Mouse (Mus musculus) stomach, adult 2 months (tissue): ENCODE results near the gene Polm. TPM values are rescaled to one million over a fixed set of nuclear protein-coding genes. Genes with fewer than 3 reads are reported as not detected.

Experiments used
- polyA plus RNA-seq: library from polyadenylated mRNA; depleted of rRNA; stranded (reverse); fragments of >200 nt; gene quantifications from 2 replicates; pipeline ENCODE4 v1.2.3, GENCODE M21; 2012; rRNA removed

The Polm gene
- polyA plus RNA-seq, result 24.3 and 24.6 TPM in 2 replicates

GRCm38 (mm10) chr11:5837251-5838246 is at the start of gene Polm:
Gene Polm, minus strand, starts transcription at chr11:5838016.

GRCm38 (mm10) chr11:5877921-5878526 is 40.2 kb upstream of the Polm start, which contains the start of gene Pold2:
Gene Pold2, minus strand, starts transcription at chr11:5878292.

GRCm38 (mm10) chr11:5861678-5862393 is 24.0 kb upstream of the Polm start, which contains the start of gene Aebp1:
Gene Aebp1, plus strand, starts transcription at chr11:5861947.

GRCm38 (mm10) chr11:5803551-5803981 is 34.2 kb downstream of the Polm start, which contains the start of gene Pgam2:
Gene Pgam2, minus strand, starts transcription at chr11:5803733.

GRCm38 (mm10) chr11:5788056-5789014 is 49.5 kb downstream of the Polm start, which contains the start of gene Dbnl:
Gene Dbnl, plus strand, starts transcription at chr11:5788488.

Other genes starting within 250 kb of the Polm start
- gene Mrps24, start 122.3 kb downstream of the Polm start, polyA plus RNA-seq, result 283 and 587 TPM in 2 replicates
- gene Urgcp, start 75.6 kb downstream of the Polm start, polyA plus RNA-seq, result 8.8 and 9.2 TPM in 2 replicates
- 46.6 and 46.7 TPM in 2 replicates for gene Dbnl, start 49.5 kb downstream of the Polm start, polyA plus RNA-seq
- gene Pgam2, start 34.3 kb downstream of the Polm start, polyA plus RNA-seq, result 10.2 and 10.5 TPM in 2 replicates
- 26.3 and 26.5 TPM in 2 replicates for gene Aebp1, start 23.9 kb upstream of the Polm start, polyA plus RNA-seq
- 82.9 and 84.1 TPM in 2 replicates for gene Pold2, start 40.3 kb upstream of the Polm start, polyA plus RNA-seq
- 4.4 and 4.5 TPM in 2 replicates for gene Myl7, start 60.8 kb upstream of the Polm start, polyA plus RNA-seq
- 0.31 and 0.57 TPM in 2 replicates for gene Gck, start 112.1 kb upstream of the Polm start, polyA plus RNA-seq
- 31.5 and 33.7 TPM in 2 replicates for gene Ykt6, start 117.7 kb upstream of the Polm start, polyA plus RNA-seq
- gene Camk2b, start 228.3 kb upstream of the Polm start, polyA plus RNA-seq, result 1.9 and 4.0 TPM in 2 replicates